ENCODE assay signal across 12 mouse cellular contexts in the genomic region with DNA sequence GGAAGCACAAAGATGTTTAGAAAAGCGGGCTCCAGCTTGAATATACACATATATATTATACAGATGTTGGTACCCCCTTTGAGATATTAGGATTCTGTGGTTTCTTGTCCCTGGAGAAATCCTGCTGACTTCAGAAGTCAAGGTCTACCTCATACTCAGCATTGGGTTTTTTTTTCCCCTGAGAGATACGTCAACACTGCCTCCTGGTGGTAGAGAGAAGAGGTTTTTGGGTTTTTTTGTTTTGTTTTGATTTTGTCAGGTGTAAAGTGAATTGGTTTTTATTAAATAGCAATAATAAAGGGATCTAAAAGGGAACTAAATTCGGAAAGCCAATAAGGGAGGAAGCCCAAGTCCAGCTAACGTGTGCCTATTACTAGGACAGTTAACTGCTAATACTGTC.
DNase-seq lines count a peak whose midpoint lies in the region; ATAC-seq and TF ChIP-seq lines count a peak whose summit lies in the region.
"Had no signal": no experiment of that assay in that cellular context is flagged by ENCODE, and none has a peak within 500 bp of the region (broad histone marks: within the 10 kb centered on the region; RNA-seq: fewer than 3 reads in every experiment).

No protein-coding gene starts in this region.

- H3K9me3 ChIP-seq in intestine, postnatal 0 days (ENCODE audit: control insufficient read depth) = no peaks in the 10 kb centered on the region
- H3K9me3 ChIP-seq in intestine, embryonic 15.5 days = no peaks in the 10 kb centered on the region
- no peaks in the 10 kb centered on the region for H3K9me3 ChIP-seq in midbrain, embryonic 14.5 days (ENCODE audit: control insufficient read depth, low read length)
- H3K9me3 ChIP-seq in midbrain, embryonic 10.5 days (replicated peaks) = no peaks in the 10 kb centered on the region
- H3K9me3 ChIP-seq: forebrain, embryonic 15.5 days; limb, embryonic 12.5 days had no signal

- no peaks in the 10 kb centered on the region for H3K27me3 ChIP-seq in intestine, postnatal 0 days (replicated peaks; ENCODE audit: control insufficient read depth, insufficient read depth, low read length)
- H3K27me3 ChIP-seq in intestine, embryonic 15.5 days (replicated peaks) = no peaks in the 10 kb centered on the region
- H3K27me3 ChIP-seq in midbrain, embryonic 14.5 days (ENCODE audit: control insufficient read depth, insufficient read depth, low read length) = no peaks in the 10 kb centered on the region
- H3K27me3 ChIP-seq in midbrain, embryonic 10.5 days (ENCODE audit: low read depth, poor library complexity, severe bottlenecking) = no peaks in the 10 kb centered on the region
- H3K27me3 ChIP-seq: forebrain, embryonic 15.5 days; limb, embryonic 12.5 days had no signal

- H3K4me2 ChIP-seq in intestine, postnatal 0 days (replicated peaks; ENCODE audit: low read depth) = no peak overlapping the region
- H3K4me2 ChIP-seq in intestine, embryonic 15.5 days (replicated peaks) = no peak overlapping the region
- H3K4me2 ChIP-seq in midbrain, embryonic 14.5 days (ENCODE audit: low read length) = no peak overlapping the region
- H3K4me2 ChIP-seq: forebrain, embryonic 15.5 days; limb, embryonic 12.5 days had no signal

- H3K4me1 ChIP-seq in intestine, postnatal 0 days (replicated peaks; ENCODE audit: control insufficient read depth, insufficient read depth, low read length) = peaks cover 3% of the 10 kb centered on the region; the same call in 1 of the 2 replicates
- H3K4me1 ChIP-seq in intestine, embryonic 15.5 days (replicated peaks) = 0 out of 2 replicates have a peak, but pooled peaks cover 2% of the 10 kb centered on the region
- no peaks in the 10 kb centered on the region; the same call in 1 of the 2 replicates for H3K4me1 ChIP-seq in midbrain, embryonic 14.5 days (ENCODE audit: control insufficient read depth, insufficient read depth, low read length)
- H3K4me1 ChIP-seq in midbrain, embryonic 10.5 days = peaks cover 17% of the 10 kb centered on the region
- H3K4me1 ChIP-seq: forebrain, embryonic 15.5 days had no signal

- WGBS in intestine, postnatal 0 days = 53% methylated on average over 4 of the region's 4 CpGs
- 47% methylated on average over 4 of the region's 4 CpGs for WGBS in intestine, embryonic 15.5 days
- WGBS in midbrain, embryonic 14.5 days = 42% methylated on average over 4 of the region's 4 CpGs
- WGBS in midbrain, embryonic 10.5 days = 24% methylated on average over 4 of the region's 4 CpGs

- H3K27ac ChIP-seq in intestine, postnatal 0 days (ENCODE audit: low read depth, low read length) = no peak overlapping the region
- no peak overlapping the region for H3K27ac ChIP-seq in intestine, embryonic 15.5 days
- H3K27ac ChIP-seq in midbrain, embryonic 14.5 days (replicated peaks; ENCODE audit: low read depth, low read length) = no peak overlapping the region
- no peak overlapping the region for H3K27ac ChIP-seq in midbrain, embryonic 10.5 days (replicated peaks)
- H3K27ac ChIP-seq: forebrain, embryonic 15.5 days; limb, embryonic 12.5 days had no signal

- peak; percentile 77 for TF ChIP-seq CTCF in intestine, postnatal 0 days (IDR thresholded peaks at IDR 0.05; ENCODE audit: low read depth)

- ATAC-seq in intestine, postnatal 0 days = no peak
- no peak for ATAC-seq in intestine, embryonic 15.5 days
- no peak for ATAC-seq in midbrain, embryonic 14.5 days (ENCODE audit: low FRiP score, low TSS enrichment)
- ATAC-seq: forebrain, embryonic 15.5 days; midbrain, embryonic 16.5 days had no signal

- DNase-seq in adrenal gland, adult 2 months = peak; percentile 4
- DNase-seq in adrenal gland, adult 8-10 months = no peak
- peak; percentile 35 for DNase-seq in midbrain, embryonic 14.5 days
- no peak for DNase-seq in midbrain, embryonic 10.5 days (ENCODE audit: low spot score)
- DNase-seq in urinary bladder, postnatal 14 days (ENCODE audit: low spot score) = no peak
- no peak for DNase-seq in urinary bladder, adult 2 months (ENCODE audit: low spot score)
- DNase-seq: cerebellum, postnatal 25 days had no signal

- no peak overlapping the region for H3K4me3 ChIP-seq in intestine, postnatal 0 days (ENCODE audit: low read depth, low read length)
- H3K4me3 ChIP-seq in intestine, embryonic 15.5 days (replicated peaks) = no peak overlapping the region
- no peak overlapping the region for H3K4me3 ChIP-seq in midbrain, embryonic 14.5 days (replicated peaks; ENCODE audit: low read depth, low read length)
- H3K4me3 ChIP-seq in midbrain, embryonic 10.5 days = no peak overlapping the region
- H3K4me3 ChIP-seq: forebrain, embryonic 15.5 days; limb, embryonic 12.5 days had no signal

- no peaks in the 10 kb centered on the region for H3K36me3 ChIP-seq in intestine, postnatal 0 days (ENCODE audit: control insufficient read depth, insufficient read depth)
- H3K36me3 ChIP-seq in intestine, embryonic 15.5 days = no peaks in the 10 kb centered on the region
- H3K36me3 ChIP-seq in midbrain, embryonic 14.5 days (ENCODE audit: control insufficient read depth, insufficient read depth, low read length) = no peaks in the 10 kb centered on the region
- H3K36me3 ChIP-seq in midbrain, embryonic 10.5 days = no peaks in the 10 kb centered on the region
- H3K36me3 ChIP-seq: forebrain, embryonic 15.5 days; limb, embryonic 12.5 days had no signal

- H3K9ac ChIP-seq in intestine, postnatal 0 days (ENCODE audit: low read depth, low read length) = no peak overlapping the region
- H3K9ac ChIP-seq in intestine, embryonic 15.5 days = no peak overlapping the region
- H3K9ac ChIP-seq in midbrain, embryonic 14.5 days (replicated peaks; ENCODE audit: low read length) = no peak overlapping the region
- H3K9ac ChIP-seq: forebrain, embryonic 15.5 days; limb, embryonic 12.5 days had no signal

Comparison
In these comparisons a context has a peak if more than half of its experiments do, and no peak if none do; other contexts are left out.
1. DNase-seq: peak in adrenal gland, adult 2 months (single experiment) and midbrain, embryonic 14.5 days (single experiment); none in adrenal gland, adult 8-10 months (single experiment), midbrain, embryonic 10.5 days (single experiment), urinary bladder, postnatal 14 days (single experiment) and urinary bladder, adult 2 months (single experiment).